Mouse (Mus musculus): Measurements from ENCODE around the gene Tmem151a. TPM values are rescaled to one million over a fixed set of nuclear protein-coding genes. Genes with fewer than 3 reads are reported as not detected.

Tmem151a gene
- polyA plus RNA-seq, 1 experiment from 2014 or later: 1.5 TPM

GRCm38 (mm10) chr19:5060365-5061330, 24.7 kb downstream of the Tmem151a start:
- H3K27ac ChIP-seq: peak overlapping the region; percentile 11; the same call in 1 of the 2 replicates

DNA sequence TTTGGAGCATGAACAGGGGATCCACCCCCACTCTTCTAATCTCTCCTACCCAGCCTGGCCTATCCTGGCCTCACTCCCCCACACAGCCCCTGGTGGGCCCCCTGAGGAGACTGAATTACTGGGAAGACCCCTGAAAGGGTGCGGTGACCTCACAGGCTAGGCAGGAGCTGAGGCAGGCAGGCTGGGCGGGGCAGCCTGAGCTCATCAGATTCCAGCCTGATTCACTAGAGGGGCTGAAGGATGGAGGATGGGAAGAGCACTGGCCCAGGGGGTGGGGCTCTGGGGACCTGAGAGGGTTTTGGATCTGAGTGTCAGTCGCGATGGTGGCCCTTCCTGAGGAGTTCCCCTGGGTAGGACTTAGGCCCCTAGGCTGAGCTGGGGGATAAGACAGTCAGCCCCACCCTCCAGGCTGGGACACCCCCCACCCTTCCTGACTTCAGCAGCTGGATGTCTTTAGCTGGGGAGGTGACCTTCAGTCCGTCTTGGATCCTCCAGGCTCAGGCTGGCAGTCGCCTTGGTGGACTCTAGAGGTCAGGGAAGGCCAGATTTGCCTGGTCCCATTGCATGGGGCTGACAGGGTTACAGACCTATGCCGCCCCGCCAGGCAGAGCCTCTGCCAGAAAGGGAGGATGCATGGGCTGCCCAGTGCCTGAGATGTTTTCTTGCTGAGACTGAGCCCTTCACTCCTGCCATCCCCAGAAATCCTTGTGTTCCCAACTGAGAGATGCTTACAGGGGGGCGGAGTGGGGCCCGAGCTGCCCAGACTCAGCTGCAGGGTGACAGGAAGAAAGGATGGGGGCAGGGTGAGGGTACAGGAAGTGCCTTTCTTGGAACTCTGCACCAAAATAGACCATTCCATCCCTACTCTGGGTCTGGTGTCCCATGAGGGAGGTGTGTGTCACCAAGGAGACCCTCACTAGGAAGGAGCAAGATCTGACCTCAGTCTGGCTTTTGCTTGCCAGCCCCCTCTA, 26.2 kb downstream of the Tmem151a start:
- peaks cover 54% of the 10 kb centered on the region for H3K4me1 ChIP-seq
- no peaks in the 10 kb centered on the region for H3K9me3 ChIP-seq (replicated peaks)
- peak overlapping the region; percentile 49 for H3K27ac ChIP-seq
- H3K4me3 ChIP-seq: no peak overlapping the region
- peak; percentile 44 for ATAC-seq
- H3K36me3 ChIP-seq: no peaks in the 10 kb centered on the region
- 19% methylated on average over 10 of the region's 10 CpGs for WGBS (ENCODE audit: insufficient replicate concordance)
- H3K27me3 ChIP-seq (replicated peaks): peaks cover 38% of the 10 kb centered on the region
- H3K4me2 ChIP-seq: peak overlapping the region; percentile 4; the same call in 1 of the 2 replicates
- H3K9ac ChIP-seq: no peak overlapping the region

More at GRCm38 (mm10) chr19:5060365-5061330, 24.7 kb downstream of the Tmem151a start:
- 41% methylated on average over 5 of the region's 5 CpGs for WGBS (ENCODE audit: insufficient replicate concordance)
- H3K4me3 ChIP-seq: no peak overlapping the region
- H3K27me3 ChIP-seq (replicated peaks): peaks cover 26% of the 10 kb centered on the region
- H3K9ac ChIP-seq: no peak overlapping the region
- peaks cover 63% of the 10 kb centered on the region for H3K4me1 ChIP-seq
- H3K36me3 ChIP-seq: no peaks in the 10 kb centered on the region
- H3K4me2 ChIP-seq: no peak overlapping the region
- no peaks in the 10 kb centered on the region for H3K9me3 ChIP-seq (replicated peaks)
- no peak for ATAC-seq

GRCm38 (mm10) chr19:5057876-5058775, 27.2 kb downstream of the Tmem151a start:
- no peak overlapping the region for H3K9ac ChIP-seq
- WGBS (ENCODE audit: insufficient replicate concordance): 26% methylated on average over 16 of the region's 16 CpGs
- ATAC-seq: no peak
- H3K27me3 ChIP-seq (replicated peaks): peaks cover 45% of the 10 kb centered on the region
- H3K9me3 ChIP-seq (replicated peaks): no peaks in the 10 kb centered on the region
- H3K27ac ChIP-seq: no peak overlapping the region
- H3K4me3 ChIP-seq: no peak overlapping the region
- H3K36me3 ChIP-seq: no peaks in the 10 kb centered on the region
- H3K4me1 ChIP-seq: peaks cover 54% of the 10 kb centered on the region
- H3K4me2 ChIP-seq: no peak overlapping the region

DNA sequence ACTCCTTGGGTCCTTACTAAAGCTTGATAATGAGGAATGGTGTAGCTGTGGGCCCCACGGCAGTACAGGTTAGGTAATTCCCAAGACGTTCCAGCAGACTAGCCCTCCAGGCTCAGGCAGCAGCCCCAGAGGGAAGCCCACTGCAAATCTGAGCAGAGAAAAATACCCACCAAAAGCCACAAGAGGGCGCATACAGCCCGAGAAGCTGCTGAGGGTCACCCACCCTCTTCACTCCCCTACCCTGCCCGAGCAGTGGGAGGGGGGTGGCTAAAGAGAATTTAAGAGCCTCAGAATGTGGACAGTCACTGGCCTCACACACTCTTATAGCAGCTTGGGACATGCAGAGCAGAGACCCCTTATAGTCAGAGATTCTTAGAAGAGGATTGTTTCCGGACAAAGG, 29.1 kb downstream of the Tmem151a start:
- Histone ChIP-seq H3K27me3 (replicated peaks) (peaks cover 56% of the 10 kb centered on the region), H3K4me2 (no peak overlapping the region), H3K9me3 (replicated peaks) (no peaks in the 10 kb centered on the region), H3K9ac (no peak overlapping the region), H3K4me1 (peaks cover 49% of the 10 kb centered on the region), H3K27ac (no peak overlapping the region), H3K36me3 (no peaks in the 10 kb centered on the region), H3K4me3 (no peak overlapping the region)
- 18% methylated on average over 6 of the region's 6 CpGs for WGBS (ENCODE audit: insufficient replicate concordance)
- no peak for ATAC-seq

DNA sequence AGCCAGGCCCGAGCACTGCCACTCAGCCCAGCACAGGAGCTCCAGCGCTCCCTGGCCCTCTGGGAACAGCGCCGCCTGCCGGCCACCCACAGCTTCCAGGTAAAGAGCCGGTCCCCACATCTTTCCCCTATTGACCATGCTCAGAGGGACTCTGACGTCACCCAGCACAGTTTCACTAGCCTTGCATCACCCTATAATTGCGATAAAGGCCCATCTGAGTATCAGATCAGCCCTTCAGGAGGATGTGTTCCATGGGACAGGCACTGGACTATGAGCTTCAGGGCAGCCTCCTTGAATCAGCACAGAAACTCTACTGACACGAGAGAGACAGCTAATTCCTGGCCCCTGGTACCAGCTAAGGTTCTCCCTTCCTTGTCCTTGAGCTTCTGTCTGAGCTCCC, 31.4 kb downstream of the Tmem151a start:
- no peak overlapping the region for H3K9ac ChIP-seq
- H3K9me3 ChIP-seq (replicated peaks): no peaks in the 10 kb centered on the region
- peaks cover 42% of the 10 kb centered on the region for H3K4me1 ChIP-seq
- no peak overlapping the region for H3K4me2 ChIP-seq
- H3K27me3 ChIP-seq (replicated peaks): peaks cover 63% of the 10 kb centered on the region
- no peak overlapping the region for H3K27ac ChIP-seq
- no peak overlapping the region for H3K4me3 ChIP-seq
- ATAC-seq: peak; percentile 20; the same call in 1 of the 2 replicates
- 27% methylated on average over 9 of the region's 9 CpGs for WGBS (ENCODE audit: insufficient replicate concordance)
- H3K36me3 ChIP-seq: peaks cover 10% of the 10 kb centered on the region

GRCm38 (mm10) chr19:5052853-5053252, 32.5 kb downstream of the Tmem151a start:
- no peak overlapping the region for H3K27ac ChIP-seq
- no peak overlapping the region for H3K9ac ChIP-seq
- H3K4me1 ChIP-seq: peaks cover 31% of the 10 kb centered on the region
- H3K36me3 ChIP-seq: peaks cover 20% of the 10 kb centered on the region
- 65% methylated on average over 17 of the region's 17 CpGs for WGBS (ENCODE audit: insufficient replicate concordance)
- H3K9me3 ChIP-seq (replicated peaks): no peaks in the 10 kb centered on the region
- no peak for ATAC-seq
- H3K27me3 ChIP-seq (replicated peaks): peaks cover 59% of the 10 kb centered on the region
- H3K4me2 ChIP-seq: no peak overlapping the region
- no peak overlapping the region for H3K4me3 ChIP-seq

DNA sequence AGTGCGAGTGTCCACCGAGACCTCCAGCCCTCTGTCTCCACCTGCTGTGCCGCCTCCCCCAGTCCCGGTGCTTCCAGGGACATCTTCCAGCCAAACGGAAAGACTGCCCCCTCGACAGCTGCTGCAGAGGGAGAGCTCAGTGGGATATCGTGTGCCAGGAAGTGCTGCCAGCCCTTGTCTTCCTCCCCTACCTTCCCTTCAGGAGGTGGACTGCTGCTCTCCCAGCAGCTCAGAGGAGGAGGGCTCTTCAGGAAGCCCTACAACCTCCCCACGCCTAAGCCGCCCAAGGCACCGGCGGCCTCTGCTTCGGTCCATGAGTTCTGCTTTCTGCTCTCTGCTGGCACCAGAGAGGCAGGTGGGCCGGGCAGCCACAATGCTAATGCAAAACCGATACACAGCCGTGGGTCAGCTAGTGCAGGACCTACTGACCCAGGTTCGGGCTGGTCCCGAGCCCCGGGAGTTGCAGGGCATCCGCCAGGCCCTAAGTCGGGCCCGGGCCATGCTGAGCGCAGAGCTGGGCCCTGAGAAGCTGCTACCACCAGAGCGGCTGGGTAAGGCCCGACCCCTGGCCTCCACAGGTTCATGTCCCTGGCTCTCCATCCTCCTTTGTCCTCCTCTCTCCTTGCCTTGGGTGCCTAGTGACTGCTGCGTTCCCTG, 33.0 kb downstream of the Tmem151a start:
- Histone ChIP-seq H3K4me1 (peaks cover 28% of the 10 kb centered on the region), H3K4me2 (no peak overlapping the region), H3K27ac (no peak overlapping the region), H3K4me3 (no peak overlapping the region), H3K9me3 (replicated peaks) (no peaks in the 10 kb centered on the region), H3K27me3 (replicated peaks) (peaks cover 56% of the 10 kb centered on the region), H3K9ac (no peak overlapping the region), H3K36me3 (peaks cover 26% of the 10 kb centered on the region)
- 38% methylated on average over 25 of the region's 25 CpGs for WGBS (ENCODE audit: insufficient replicate concordance)
- ATAC-seq: no peak

DNA sequence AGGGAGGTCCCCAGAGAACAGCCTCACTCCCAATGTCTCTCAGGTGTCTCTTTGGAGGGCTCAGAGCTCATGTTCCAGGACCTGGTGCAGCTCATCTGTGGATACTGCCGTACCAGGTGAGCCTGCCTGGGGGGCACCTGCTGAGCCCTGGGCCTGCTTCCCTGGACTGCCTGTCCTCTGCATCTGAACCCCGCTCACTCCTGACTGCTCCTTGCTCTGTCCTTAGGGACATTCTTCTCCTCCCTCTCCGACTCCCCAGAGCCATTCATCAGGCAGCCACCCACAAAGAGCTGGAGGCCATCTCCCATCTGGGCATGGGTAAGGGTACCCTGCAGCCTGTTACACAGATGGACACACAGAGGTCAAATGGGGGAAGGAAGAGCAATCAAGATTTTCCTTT, 33.8 kb downstream of the Tmem151a start:
- Histone ChIP-seq H3K9me3 (replicated peaks) (no peaks in the 10 kb centered on the region), H3K4me1 (peaks cover 22% of the 10 kb centered on the region), H3K4me3 (no peak overlapping the region), H3K9ac (no peak overlapping the region), H3K4me2 (0 out of 2 replicates have a peak overlapping the region, but pooled peaks have one; percentile 40), H3K27ac (no peak overlapping the region), H3K27me3 (replicated peaks) (peaks cover 56% of the 10 kb centered on the region), H3K36me3 (peaks cover 33% of the 10 kb centered on the region)
- WGBS (ENCODE audit: insufficient replicate concordance): 57% methylated on average over 3 of the region's 3 CpGs
- ATAC-seq: no peak

DNA sequence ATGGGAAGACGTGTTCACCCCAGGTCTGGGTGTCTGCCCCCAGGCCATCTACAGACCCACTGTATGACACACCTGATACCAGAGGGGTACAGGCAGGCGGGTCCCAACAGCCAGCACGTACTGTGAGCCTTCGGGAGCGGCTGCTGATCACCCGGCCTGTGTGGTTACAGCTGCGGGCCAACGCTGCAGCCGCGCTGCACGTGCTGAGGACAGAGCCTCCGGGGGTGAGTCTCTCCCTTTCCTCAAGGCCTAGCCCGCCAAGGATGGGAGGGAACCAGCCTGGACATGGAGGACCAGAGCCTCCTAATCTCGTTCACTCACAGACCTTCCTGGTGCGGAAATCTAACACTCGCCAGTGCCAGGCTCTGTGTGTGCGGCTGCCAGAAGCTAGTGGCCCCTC, 34.3 kb downstream of the Tmem151a start:
- peaks cover 19% of the 10 kb centered on the region for H3K4me1 ChIP-seq
- no peaks in the 10 kb centered on the region for H3K9me3 ChIP-seq (replicated peaks)
- WGBS (ENCODE audit: insufficient replicate concordance): 14% methylated on average over 17 of the region's 17 CpGs
- H3K27ac ChIP-seq: no peak overlapping the region
- no peak overlapping the region for H3K9ac ChIP-seq
- peak overlapping the region; percentile 12; the same call in 1 of the 2 replicates for H3K4me3 ChIP-seq
- ATAC-seq: 0 out of 2 replicates have a peak, but pooled peaks have one; percentile 10
- H3K27me3 ChIP-seq (replicated peaks): peaks cover 56% of the 10 kb centered on the region
- peaks cover 38% of the 10 kb centered on the region for H3K36me3 ChIP-seq
- peak overlapping the region; percentile 40 for H3K4me2 ChIP-seq

GRCm38 (mm10) chr19:5050047-5050905, 35.1 kb downstream of the Tmem151a start, which contains the start of gene Rin1:
Rin1 (plus strand) TSS chr19:5050481.
- H3K4me1 ChIP-seq: peaks cover 19% of the 10 kb centered on the region
- peak within 1 kb of the TSS; percentile 40 for H3K4me2 ChIP-seq
- no peak for ATAC-seq
- H3K27me3 ChIP-seq (replicated peaks): peaks cover 48% of the 10 kb centered on the region
- no peak within 1 kb of the TSS for H3K27ac ChIP-seq
- H3K36me3 ChIP-seq: peaks cover 45% of the 10 kb centered on the region
- no peak within 1 kb of the TSS for H3K9ac ChIP-seq
- 27% methylated on average over 14 of the region's 14 CpGs for WGBS (ENCODE audit: insufficient replicate concordance)
- no peaks in the 10 kb centered on the region for H3K9me3 ChIP-seq (replicated peaks)
- H3K4me3 ChIP-seq: peak within 1 kb of the TSS; percentile 12; the same call in 1 of the 2 replicates
